9 mouse cellular contexts compared by ENCODE assay signal in genomic region chr5:130853371-130853770, GRCm38 (mm10).
A peak's percentile ranks its signal among the peaks of the same experiment; 100 is the strongest.
DNase-seq lines count a peak whose midpoint lies in the region; ATAC-seq and TF ChIP-seq lines count a peak whose summit lies in the region.
"Had no signal": no experiment of that assay in that cellular context is flagged by ENCODE, and none has a peak within 500 bp of the region (broad histone marks: within the 10 kb centered on the region; RNA-seq: fewer than 3 reads in every experiment).

No protein-coding gene starts in this region.

- no peak overlapping the region for H3K4me2 ChIP-seq in kidney, embryonic 14.5 days (replicated peaks; ENCODE audit: low read depth, low read length)
- no peak overlapping the region for H3K4me2 ChIP-seq in limb, embryonic 14.5 days (replicated peaks; ENCODE audit: low read depth, low read length, severe bottlenecking)

- H3K9me3 ChIP-seq in kidney, embryonic 14.5 days (ENCODE audit: control insufficient read depth, low read length), result no peaks in the 10 kb centered on the region
- H3K9me3 ChIP-seq in limb, embryonic 14.5 days (ENCODE audit: control insufficient read depth, low read length), result no peaks in the 10 kb centered on the region
- H3K9me3 ChIP-seq: heart, embryonic 13.5 days had no signal

- no peaks in the 10 kb centered on the region for H3K27me3 ChIP-seq in kidney, embryonic 14.5 days (ENCODE audit: control insufficient read depth, insufficient read depth, low read length)
- no peaks in the 10 kb centered on the region for H3K27me3 ChIP-seq in limb, embryonic 14.5 days (ENCODE audit: control insufficient read depth, insufficient read depth, low read length)

- H3K36me3 ChIP-seq in kidney, embryonic 14.5 days (ENCODE audit: control insufficient read depth, insufficient read depth, low read length), result no peaks in the 10 kb centered on the region
- H3K36me3 ChIP-seq in limb, embryonic 14.5 days (ENCODE audit: control insufficient read depth, insufficient read depth, low read length), result no peaks in the 10 kb centered on the region
- H3K36me3 ChIP-seq: heart, embryonic 13.5 days had no signal

- H3K27ac ChIP-seq in kidney, embryonic 14.5 days (ENCODE audit: low read depth, low read length), result no peak overlapping the region
- no peak overlapping the region for H3K27ac ChIP-seq in limb, embryonic 14.5 days (replicated peaks; ENCODE audit: low read depth, low read length)
- H3K27ac ChIP-seq: heart, embryonic 13.5 days had no signal

- ATAC-seq in common myeloid progenitor, adult 5-6 weeks (replicated peaks; ENCODE audit: low read depth, poor library complexity, severe bottlenecking), result peak; percentile 92
- peak; percentile 56; the same call in 1 of the 2 replicates for ATAC-seq in kidney, embryonic 14.5 days (ENCODE audit: low FRiP score, low TSS enrichment)
- 0 out of 2 replicates have a peak, but pooled peaks have one; percentile 41 for ATAC-seq in limb, embryonic 14.5 days (ENCODE audit: low FRiP score, low read depth)

- no peak for TF ChIP-seq POLR2A in limb, embryonic 14.5 days (IDR thresholded peaks at IDR 0.05; ENCODE audit: borderline replicate concordance, extremely low read depth, insufficient read depth, insufficient read length)

- no peak overlapping the region for H3K4me3 ChIP-seq in kidney, embryonic 14.5 days (ENCODE audit: low read length)
- H3K4me3 ChIP-seq in limb, embryonic 14.5 days (replicated peaks; ENCODE audit: low read length), result no peak overlapping the region
- H3K4me3 ChIP-seq: heart, embryonic 13.5 days had no signal

- H3K4me1 ChIP-seq in kidney, embryonic 14.5 days (ENCODE audit: control insufficient read depth, insufficient read depth, low read length), result peaks cover 2% of the 10 kb centered on the region; the same call in 1 of the 2 replicates
- H3K4me1 ChIP-seq in limb, embryonic 14.5 days (ENCODE audit: control insufficient read depth, insufficient read depth, low read length), result peaks cover 10% of the 10 kb centered on the region

- WGBS in kidney, embryonic 14.5 days, result 2% methylated on average over 10 of the region's 10 CpGs
- WGBS in limb, embryonic 14.5 days, result under 1% methylated on average over 10 of the region's 10 CpGs

- DNase-seq in 416B (ENCODE audit: low read depth) (peak; percentile 83), ZHBTc4 (ENCODE audit: low read depth, low spot score) (peak; percentile 92)
- peak; percentile 63 for DNase-seq in gastrocnemius, postnatal 25 days
- DNase-seq in limb, embryonic 14.5 days (ENCODE audit: low spot score), result peak; percentile 83
- peak; percentile 51 for DNase-seq in retina, adult 2 months (ENCODE audit: low read depth, low spot score)
- DNase-seq in thymus, postnatal 36 days, result peak; percentile 46 to 59

- no peak overlapping the region for H3K9ac ChIP-seq in kidney, embryonic 14.5 days (ENCODE audit: low read depth, low read length)
- H3K9ac ChIP-seq in limb, embryonic 14.5 days (ENCODE audit: low read depth, low read length, severe bottlenecking), result no peak overlapping the region

Comparison
In these comparisons a context has a peak if more than half of its experiments do, and no peak if none do; other contexts are left out.
1. ATAC-seq: peak in every context shown above with its lines; median percentile 92 in common myeloid progenitor, adult 5-6 weeks; 56 in kidney, embryonic 14.5 days; 41 in limb, embryonic 14.5 days.